Mouse (Mus musculus) lung, postnatal 0 days (tissue): Measurements from ENCODE around the gene Mia.

Experiments used
- CTCF ChIP-seq: IDR thresholded peaks from 2 replicates; pipeline ENCODE4 v1.5.1; 2016; ENCODE audit warnings: antibody characterized with exemption, mild to moderate bottlenecking
- EP300 ChIP-seq: IDR thresholded peaks from 2 replicates; pipeline ENCODE4 v1.6.1; 2016; ENCODE audit warnings: antibody characterized with exemption, mild to moderate bottlenecking, control low read depth

GRCm38 (mm10) chr7:27227676-27228075 is 46.7 kb upstream of the Mia start:
- TF ChIP-seq CTCF, result no peak
- no peak for TF ChIP-seq EP300
